Mouse (Mus musculus) gastrocnemius, postnatal 36 days (tissue): ENCODE data around the gene Llgl2. TPM values are rescaled to one million over a fixed set of nuclear protein-coding genes. Genes with fewer than 3 reads are reported as not detected.

Experiments
- DNase-seq, 2 experiments: peaks; one replicate each; pipeline ENCODE4 v3.0.0; 2022
- intact Hi-C: fragments of 180-260 bp; cut with DNase I; formaldehyde crosslinking; loops from one replicate; pipeline ENCODE4 v1.15.1; 2025
- long read RNA-seq, 2 experiments: library from polyadenylated mRNA; stranded (forward); transcript quantifications; one replicate each; pipeline ENCODE4 v2.0.0; 2021
- total RNA-seq, 2 experiments: library from RNA; stranded (reverse); gene quantifications; 2 replicates each; pipeline ENCODE4 v1.2.3; 2021

Gene Llgl2
- total RNA-seq: 1 to 10 TPM; 6.5 to 9.9 TPM
- long read RNA-seq, experiment 1, partial matches to known transcripts: 3 of 4 reads
- long read RNA-seq, experiment 1, other reads (novel, unspliced or antisense): 1 of 4 reads
- long read RNA-seq, experiment 2, partial matches to known transcripts: 1 of 12 reads
- long read RNA-seq, experiment 2, other reads (novel, unspliced or antisense): 7 of 12 reads

DNA sequence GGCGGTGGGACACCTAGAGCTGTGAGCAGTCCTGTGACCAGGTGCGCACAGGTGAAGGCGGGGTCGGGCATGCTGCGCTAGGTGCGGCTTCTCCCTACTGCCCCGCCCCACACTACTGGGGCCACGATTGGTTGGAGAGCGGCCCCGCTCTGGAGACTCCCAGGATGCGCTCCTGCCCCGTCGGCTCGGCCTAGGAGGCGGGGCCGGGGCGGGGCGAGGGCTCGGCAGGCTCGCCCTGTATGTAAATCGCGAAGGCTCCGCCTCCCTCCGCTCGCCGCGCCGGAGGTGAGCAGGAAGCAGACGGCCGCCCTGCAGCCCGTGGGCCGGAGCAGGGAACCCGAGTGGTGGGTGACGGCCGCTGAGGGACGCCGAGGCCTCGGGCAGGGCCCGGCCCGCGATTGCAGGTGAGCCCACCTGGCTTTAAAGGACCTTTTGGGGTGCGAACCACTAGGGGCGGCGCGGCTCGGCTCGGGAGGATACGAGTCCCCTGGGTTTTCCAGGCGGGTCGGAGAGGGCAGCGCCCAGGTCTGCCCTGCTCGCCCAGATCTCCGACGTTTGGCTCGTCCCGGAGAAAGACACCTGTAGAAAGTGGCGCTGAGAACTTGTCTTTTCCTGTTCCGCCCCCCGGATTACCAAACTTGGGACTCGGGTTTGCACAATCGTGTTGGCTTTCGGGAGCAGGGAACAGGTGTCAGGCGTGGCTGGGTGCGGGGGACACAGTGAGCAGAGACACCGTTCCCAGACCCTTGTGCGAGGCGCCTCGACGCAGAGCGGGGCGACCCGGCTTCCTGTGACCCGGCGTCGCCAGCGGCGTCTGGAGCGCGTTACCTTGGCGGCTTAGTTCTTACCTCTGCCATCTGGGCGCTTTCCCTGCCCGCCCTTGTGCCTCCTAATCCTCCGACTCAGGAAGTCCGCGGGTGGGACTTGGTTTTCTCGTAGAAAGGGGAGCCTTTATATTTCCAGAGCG is at the start of gene Llgl2:
Llgl2 (plus strand) TSS at position 276 of the 967 bp plus-strand sequence.
- intact Hi-C loops: no loop called here
- DNase-seq: peak; percentile 61 to 80

- intact Hi-C loops: loop anchor here (5.0 kb wide), 1 partner anchor 38 kb away; the partner anchor contains the start of genes Caskin2 and Tsen54
- no peak for DNase-seq
These were observed 49.2 kb upstream of the Llgl2 start for GRCm38 (mm10) chr11:115774653-115775052.

- intact Hi-C loops: loop anchor here (5.0 kb wide), 1 partner anchor 36 kb away; the partner anchor contains the start of genes Caskin2 and Tsen54
These were observed 47.8 kb upstream of the Llgl2 start for GRCm38 (mm10) chr11:115775821-115776665.

DNA sequence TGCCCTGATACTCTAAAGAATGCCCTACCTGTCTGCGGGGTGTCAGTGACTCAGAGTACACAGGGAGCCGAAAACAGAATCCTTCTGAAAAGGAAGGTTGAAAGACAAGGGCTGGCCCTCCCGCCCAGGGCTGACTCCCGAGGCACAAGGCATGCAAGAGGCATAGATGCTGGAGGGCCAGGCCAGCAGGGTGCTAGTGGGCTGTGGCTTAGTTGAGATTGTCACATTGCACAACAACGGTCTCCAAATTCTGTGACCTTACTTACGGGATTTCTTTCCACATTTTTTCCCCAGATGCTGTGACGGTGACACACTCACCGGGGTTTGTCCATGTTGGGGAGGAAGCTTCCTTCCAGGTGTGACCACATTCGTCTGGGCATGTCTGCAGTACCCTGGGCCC is 46.9 kb upstream of the Llgl2 start:
- no peak for DNase-seq
- intact Hi-C loops: loop anchor here (5.0 kb wide), 1 partner anchor 35 kb away; the partner anchor contains the start of genes Caskin2 and Tsen54

More at GRCm38 (mm10) chr11:115775821-115776665, 47.8 kb upstream of the Llgl2 start:
- DNase-seq: peak; percentile 51 to 52

- intact Hi-C loops: loop anchor here (5.0 kb wide), 1 partner anchor 35 kb away; the partner anchor contains the start of genes Caskin2 and Tsen54
- DNase-seq: peak in 1 of 2 experiments; percentile 2
These were observed 46.1 kb upstream of the Llgl2 start for GRCm38 (mm10) chr11:115777487-115778335.

DNA sequence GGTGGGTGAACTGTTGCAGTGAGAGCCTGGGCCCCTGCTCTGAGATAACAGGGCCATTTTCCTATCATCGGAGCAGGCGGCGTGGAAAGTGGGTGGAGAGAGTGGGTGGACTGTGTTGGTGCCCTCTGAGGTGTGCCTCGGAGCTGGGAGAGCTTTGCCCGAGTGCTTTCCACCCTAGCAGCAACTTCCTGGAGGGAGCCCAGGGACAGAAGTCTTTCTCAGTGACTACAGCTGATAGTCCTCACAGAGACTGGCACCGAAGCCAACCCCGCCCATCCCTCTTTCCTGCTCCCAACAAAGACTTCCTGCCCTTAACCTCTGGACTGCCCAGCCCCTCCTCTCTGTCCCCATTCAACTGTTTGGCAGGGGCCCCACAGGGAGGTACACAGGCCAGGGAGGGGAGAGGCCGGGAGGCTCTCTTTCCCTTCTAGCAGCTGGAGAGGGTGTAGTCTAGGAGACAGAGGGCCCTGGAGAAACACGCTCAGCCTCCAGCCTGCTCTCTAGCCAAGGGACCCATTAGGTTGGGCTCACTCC is 44.7 kb upstream of the Llgl2 start:
- intact Hi-C loops: loop anchor here (5.0 kb wide), 1 partner anchor 33 kb away; the partner anchor contains the start of genes Caskin2 and Tsen54

GRCm38 (mm10) chr11:115780141-115781070 is 43.4 kb upstream of the Llgl2 start:
- peak in 1 of 2 experiments; percentile 5 for DNase-seq
- intact Hi-C loops: no loop called here

More for the DNA sequence above, 44.7 kb upstream of the Llgl2 start:
- DNase-seq: peak; percentile 76 to 84

DNA sequence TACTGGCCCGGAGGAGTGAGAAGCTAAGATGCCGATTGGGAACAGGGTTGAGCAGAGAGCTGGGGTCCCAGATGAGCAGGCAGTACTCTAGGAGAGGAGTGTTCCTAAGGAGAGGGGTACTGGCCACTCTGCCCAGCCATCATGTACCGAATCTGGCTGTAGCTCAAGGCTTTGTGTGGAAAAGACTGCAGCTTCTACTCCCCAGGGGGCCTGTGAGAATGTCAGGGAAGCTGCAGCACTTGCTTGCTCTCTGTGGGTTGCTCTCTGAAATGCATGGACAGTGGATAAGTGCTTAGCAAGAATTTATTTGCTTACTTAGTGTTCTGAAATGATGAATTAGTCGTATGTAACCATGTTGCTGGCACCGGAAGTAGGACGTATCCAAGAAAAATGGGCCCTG is 37.4 kb upstream of the Llgl2 start:
- DNase-seq: no peak
- intact Hi-C loops: no loop called here

DNA sequence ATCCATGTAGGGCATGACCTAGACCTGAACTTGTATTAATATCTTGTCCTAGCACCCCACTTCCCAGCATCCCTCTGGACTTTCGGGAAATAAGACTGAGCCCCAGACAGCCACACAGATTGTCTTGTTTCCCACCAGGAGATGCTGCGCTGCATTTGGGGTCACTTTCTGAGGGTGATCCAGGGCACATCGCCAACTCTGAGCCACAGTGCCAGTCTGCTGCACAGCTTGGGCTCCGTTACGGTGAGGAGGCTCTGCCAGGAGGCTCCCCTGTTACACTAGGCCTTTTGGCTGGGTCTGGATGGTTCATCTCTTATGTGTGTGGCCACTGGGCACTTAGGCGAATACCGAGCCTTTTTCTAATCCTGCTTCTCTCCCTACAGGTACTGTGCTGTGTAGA is 34.1 kb upstream of the Llgl2 start:
- DNase-seq: no peak
- intact Hi-C loops: no loop called here

- DNase-seq: no peak
- intact Hi-C loops: no loop called here
These were observed 31.9 kb upstream of the Llgl2 start for GRCm38 (mm10) chr11:115791919-115792318.

DNA sequence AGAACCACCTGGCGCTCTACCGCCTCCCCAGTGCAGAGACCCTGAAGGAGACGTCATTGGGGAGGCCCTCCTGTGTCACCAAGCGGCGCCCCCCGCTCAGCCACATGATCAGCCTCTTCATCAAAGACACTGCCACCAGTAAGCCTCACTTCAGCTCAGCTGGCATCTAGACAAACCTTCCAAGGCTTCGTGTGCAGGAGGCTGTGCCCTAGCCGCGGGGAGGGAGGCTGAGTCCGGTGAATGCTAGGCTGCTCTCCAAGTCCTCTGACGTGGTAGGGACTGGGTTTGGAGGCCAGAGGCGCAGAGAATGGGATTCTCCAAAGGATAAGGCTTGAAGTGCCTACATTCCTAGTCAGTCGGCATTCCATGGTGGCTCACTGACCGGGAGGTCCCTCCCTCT is 31.5 kb upstream of the Llgl2 start:
- no peak for DNase-seq
- intact Hi-C loops: no loop called here

GRCm38 (mm10) chr11:115796898-115797297 is 27.0 kb upstream of the Llgl2 start:
- intact Hi-C loops: no loop called here
- peak in 1 of 2 experiments; percentile 13 for DNase-seq

GRCm38 (mm10) chr11:115797665-115798064 is 26.2 kb upstream of the Llgl2 start:
- DNase-seq: peak in 1 of 2 experiments; percentile 15
- intact Hi-C loops: no loop called here

- intact Hi-C loops: no loop called here
- no peak for DNase-seq
These were observed 22.9 kb upstream of the Llgl2 start for GRCm38 (mm10) chr11:115800981-115801380.

DNA sequence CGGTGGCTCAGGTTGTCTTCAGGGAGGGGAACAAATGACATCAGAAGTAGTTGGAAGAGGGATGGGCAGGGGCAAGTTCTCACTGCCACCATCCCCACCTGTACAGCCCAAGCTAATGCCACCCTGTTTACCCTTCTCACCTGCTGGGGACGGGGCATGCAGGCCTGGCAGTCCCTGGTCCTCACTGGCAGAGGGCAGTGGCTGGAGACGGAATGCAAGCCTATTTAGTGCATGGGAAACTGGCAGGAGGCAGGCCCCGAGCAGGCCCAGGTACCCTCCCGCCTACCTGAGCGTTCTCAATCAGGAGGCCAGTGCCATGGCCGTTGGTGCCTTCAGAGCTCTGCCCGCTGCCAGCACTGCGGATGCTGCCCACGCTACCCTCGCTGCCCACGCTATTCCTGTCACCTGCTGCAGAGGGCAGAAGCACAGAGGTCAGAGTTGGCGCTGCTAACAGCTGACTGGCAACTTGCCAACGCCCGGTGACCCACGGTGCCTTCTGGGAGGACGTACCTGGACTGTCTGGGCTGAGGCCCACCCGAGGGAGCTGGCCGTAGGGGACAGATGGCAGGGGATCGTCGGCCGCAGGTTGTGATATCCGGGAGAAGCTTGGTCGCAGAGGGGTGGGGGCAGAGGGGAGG is 20.7 kb upstream of the Llgl2 start:
- peak in 1 of 2 experiments; percentile 20 for DNase-seq
- intact Hi-C loops: no loop called here

DNA sequence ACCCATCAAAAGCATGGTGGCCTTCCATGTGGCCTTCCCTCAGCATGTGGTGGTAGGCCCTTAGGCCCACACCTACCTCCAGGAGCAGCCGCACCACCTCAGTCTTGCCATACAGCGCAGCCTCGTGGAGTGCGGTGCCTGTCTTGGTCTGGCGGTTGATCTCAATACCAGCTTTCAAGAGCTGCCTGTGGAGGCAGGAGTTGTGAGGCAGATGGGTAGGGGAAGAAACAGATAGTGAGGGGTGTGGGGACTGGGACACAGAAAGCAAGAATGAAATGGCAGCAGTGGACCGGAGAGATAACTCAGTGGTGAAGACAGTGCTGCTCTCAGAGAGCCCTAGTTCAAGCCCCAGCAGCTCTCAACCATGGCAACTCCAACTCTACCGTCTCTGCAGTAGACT is 18.8 kb upstream of the Llgl2 start:
- DNase-seq: no peak
- intact Hi-C loops: no loop called here

DNA sequence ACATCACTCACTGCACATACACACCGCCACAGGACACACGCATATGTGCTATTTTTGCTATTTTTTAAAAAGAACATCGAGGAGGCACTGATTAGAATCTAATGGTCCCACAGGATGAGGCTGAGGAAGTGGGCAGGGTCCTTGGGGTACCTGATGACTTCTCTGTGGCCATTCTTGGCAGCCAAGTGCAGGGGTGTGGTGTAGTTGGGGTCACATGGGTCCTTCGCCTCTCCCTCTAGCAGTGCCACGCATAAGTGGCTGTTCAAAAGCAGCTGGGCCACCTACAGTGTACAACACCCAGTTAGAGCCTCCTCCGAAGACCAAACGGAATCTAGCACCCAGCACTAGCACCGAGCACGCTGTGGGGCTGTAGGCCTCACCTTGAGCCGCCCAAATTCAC is 17.7 kb upstream of the Llgl2 start:
- no peak for DNase-seq

More for the DNA sequence above, 17.7 kb upstream of the Llgl2 start:
- intact Hi-C loops: no loop called here
